ENCODE assay signal across 20 mouse cellular contexts in genomic region chr2:131300485-131300884, GRCm38 (mm10).
"Had no signal": no experiment of that assay in that cellular context is flagged by ENCODE, and none has a peak within 500 bp of the region (broad histone marks: within the 10 kb centered on the region; RNA-seq: fewer than 3 reads in every experiment).

No protein-coding gene starts in this region.

- H3K4me1 ChIP-seq: intestine, embryonic 15.5 days; kidney, embryonic 15.5 days; liver, embryonic 12.5 days; liver, embryonic 15.5 days; midbrain, embryonic 12.5 days; midbrain, embryonic 15.5 days; neural tube, embryonic 13.5 days had no signal

- H3K27ac ChIP-seq: intestine, embryonic 15.5 days; kidney, embryonic 15.5 days; liver, embryonic 12.5 days; liver, embryonic 15.5 days; macrophage; midbrain, embryonic 12.5 days; midbrain, embryonic 15.5 days; neural tube, embryonic 13.5 days had no signal

- H3K9ac ChIP-seq: intestine, embryonic 15.5 days; kidney, embryonic 15.5 days; liver, embryonic 12.5 days; liver, embryonic 15.5 days; midbrain, embryonic 12.5 days; midbrain, embryonic 15.5 days; neural tube, embryonic 13.5 days had no signal

- H3K9me3 ChIP-seq: intestine, embryonic 15.5 days; kidney, embryonic 15.5 days; liver, embryonic 12.5 days; liver, embryonic 15.5 days; midbrain, embryonic 12.5 days; midbrain, embryonic 15.5 days; neural tube, embryonic 13.5 days had no signal

- DNase-seq: kidney, adult 11 months; kidney, adult 8-10 months; kidney, postnatal 10 days; kidney, postnatal 36 days; layer of hippocampus, adult 9-11 months; liver; lung, adult 2 months; lung, postnatal 14 days; retina, postnatal 1 day; right cerebral cortex, postnatal 25 days; spleen, adult 18-20 months; thymus, postnatal 25 days had no signal

- ATAC-seq: intestine, embryonic 15.5 days; liver, embryonic 12.5 days; midbrain, embryonic 15.5 days had no signal

- H3K4me2 ChIP-seq: intestine, embryonic 15.5 days; kidney, embryonic 15.5 days; liver, embryonic 12.5 days; liver, embryonic 15.5 days; midbrain, embryonic 12.5 days; midbrain, embryonic 15.5 days; neural tube, embryonic 13.5 days had no signal

- H3K4me3 ChIP-seq: intestine, embryonic 15.5 days; kidney, embryonic 15.5 days; liver, embryonic 12.5 days; liver, embryonic 15.5 days; midbrain, embryonic 12.5 days; midbrain, embryonic 15.5 days; neural tube, embryonic 13.5 days had no signal

- H3K27me3 ChIP-seq: intestine, embryonic 15.5 days; kidney, embryonic 15.5 days; liver, embryonic 12.5 days; liver, embryonic 15.5 days; midbrain, embryonic 12.5 days; midbrain, embryonic 15.5 days; neural tube, embryonic 13.5 days had no signal
